9 mouse cellular contexts compared by ENCODE assay signal in genomic region chr16:65533315-65533999, GRCm38 (mm10). TPM values are rescaled to one million over a fixed set of nuclear protein-coding genes. Genes with fewer than 3 reads are reported as not detected.
A peak's percentile ranks its signal among the peaks of the same experiment; 100 is the strongest.
DNase-seq lines count a peak whose midpoint lies in the region; ATAC-seq and TF ChIP-seq lines count a peak whose summit lies in the region.
"Had no signal": no experiment of that assay in that cellular context is flagged by ENCODE, and none has a peak within 500 bp of the region (broad histone marks: within the 10 kb centered on the region; RNA-seq: fewer than 3 reads in every experiment).

No protein-coding gene starts in this region.

- no peaks in the 10 kb centered on the region for H3K9me3 ChIP-seq in intestine, embryonic 16.5 days (ENCODE audit: control insufficient read depth, low read length)

- H3K4me3 ChIP-seq in myocyte, result no peak overlapping the region
- H3K4me3 ChIP-seq in intestine, embryonic 16.5 days (ENCODE audit: low read length), result no peak overlapping the region

- peak overlapping the region; percentile 7 for H3K4me2 ChIP-seq in myocyte (ENCODE audit: low read depth)
- H3K4me2 ChIP-seq in intestine, embryonic 16.5 days (ENCODE audit: low read depth, low read length), result no peak overlapping the region

- H3K9ac ChIP-seq in intestine, embryonic 16.5 days (ENCODE audit: low read depth, low read length), result no peak overlapping the region

- no peak for TF ChIP-seq POLR2A in myocyte (IDR thresholded peaks at IDR 0.05; ENCODE audit: insufficient read length, low read depth)

- no peak for ATAC-seq in intestine, embryonic 16.5 days

- no peaks in the 10 kb centered on the region for H3K27me3 ChIP-seq in myocyte (ENCODE audit: control insufficient read depth, insufficient read depth, insufficient read length)
- H3K27me3 ChIP-seq in intestine, embryonic 16.5 days (replicated peaks; ENCODE audit: control insufficient read depth, insufficient read depth, low read length), result no peaks in the 10 kb centered on the region

- WGBS in intestine, embryonic 16.5 days, result 33% methylated on average over 12 of the region's 12 CpGs

- no peaks in the 10 kb centered on the region for H3K79me2 ChIP-seq in myocyte (ENCODE audit: control insufficient read depth, insufficient read depth)

- DNase-seq in heart, adult 8-10 months (ENCODE audit: low spot score), result peak; percentile 19
- no peak for DNase-seq in heart, postnatal 25 days (ENCODE audit: low spot score)
- peak; percentile 17 for DNase-seq in CD4-positive helper T cell, adult 2 months (ENCODE audit: low read depth, low spot score)
- DNase-seq in adrenal gland, postnatal 14 days, result peak; percentile 64
- DNase-seq in frontal cortex, postnatal 14 days (ENCODE audit: low spot score in 2 of 2), result peak; percentile 14 to 61
- DNase-seq in layer of hippocampus, postnatal 10 days (ENCODE audit: low spot score in 2 of 2), result peak; percentile 65 to 66

- H3ac ChIP-seq in myocyte (ENCODE audit: control insufficient read depth, insufficient read length), result no peak overlapping the region

- intact Hi-C loops in heart, postnatal 25 days (cut with DNase I), result no loop called here

- no peaks in the 10 kb centered on the region for H3K36me3 ChIP-seq in myocyte (ENCODE audit: control insufficient read depth, insufficient read depth)
- H3K36me3 ChIP-seq in intestine, embryonic 16.5 days (ENCODE audit: control insufficient read depth, insufficient read depth, low read length), result no peaks in the 10 kb centered on the region

- H3K4me1 ChIP-seq in intestine, embryonic 16.5 days (ENCODE audit: control insufficient read depth, insufficient read depth, low read length), result no peaks in the 10 kb centered on the region

- H3K27ac ChIP-seq in intestine, embryonic 16.5 days (ENCODE audit: low read length), result no peak overlapping the region
- H3K27ac ChIP-seq: macrophage had no signal

TF ChIP-seq in myocyte, 11 proteins besides CTCF, POLR2A, EP300 and RAD21:
- TF ChIP-seq MYOD1 (IDR thresholded peaks at IDR 0.05; ENCODE audit: control insufficient read depth in 1 of 3, insufficient read length in 2 of 3, low read depth in 2 of 3) (no peak), USF1 (IDR thresholded peaks at IDR 0.05; ENCODE audit: low read depth) (no peak), CEBPB (IDR thresholded peaks at IDR 0.05; ENCODE audit: insufficient read depth, poor library complexity, severe bottlenecking) (no peak), REST (IDR thresholded peaks at IDR 0.05; ENCODE audit: insufficient read depth, insufficient read length) (no peak), MYOG (IDR thresholded peaks at IDR 0.05; ENCODE audit: control insufficient read depth in 1 of 3, insufficient read depth in 1 of 3, insufficient read length in 2 of 3, low read depth in 2 of 3) (no peak)

RNA-seq across cellular contexts. Expression of gene Pou1f1, which starts 13.1 kb away (rescaled TPM):
- not detected for total RNA-seq in heart, adult 8-10 months (2022)
- not detected for total RNA-seq in heart, postnatal 25 days (2021)
- not detected in 2 replicates for total RNA-seq in adrenal gland, postnatal 14 days (2021)
- not detected for total RNA-seq in layer of hippocampus, postnatal 10 days (2021)
- not detected for polyA plus RNA-seq in myocyte (2012; fragmentation: generic; extraction: Trizol)
- not detected in 2 replicates for polyA plus RNA-seq in intestine, embryonic 16.5 days (2015; fragmentation: Nextera tagmentation; extraction: Ambion mirVana)
- polyA plus RNA-seq: macrophage had no signal

RNA-seq across cellular contexts. Expression of gene Chmp2b, which starts 29.1 kb away (rescaled TPM):
- 10 to 100 TPM; 43.0 to 45.1 (median 44.8) TPM for total RNA-seq in heart, adult 8-10 months (2022)
- 10 to 100 TPM; 48.3 to 51.5 TPM for total RNA-seq in heart, postnatal 25 days (2021)
- 50.3 and 61.0 TPM in 2 replicates for total RNA-seq in adrenal gland, postnatal 14 days (2021)
- total RNA-seq in layer of hippocampus, postnatal 10 days (2021), result 10 to 100 TPM; 84.0 to 84.4 TPM
- 25.4 TPM for polyA plus RNA-seq in myocyte (2012; fragmentation: generic; extraction: Trizol)
- 138 and 149 TPM in 2 replicates for polyA plus RNA-seq in intestine, embryonic 16.5 days (2015; fragmentation: Nextera tagmentation; extraction: Ambion mirVana)
